Mouse (Mus musculus) heart, embryonic 16.5 days (tissue): ENCODE measurements around the gene Shroom3. TPM values are rescaled to one million over a fixed set of nuclear protein-coding genes. Genes with fewer than 3 reads are reported as not detected.

Experiments used
- ATAC-seq: fragments of 200-750 bp; cut with Nextera tagmentation; replicated peaks from 2 replicates; pipeline ENCODE4 v1.8.0; 2017; ENCODE audit warnings: moderate number of reproducible peaks; ENCODE audit not compliant: insufficient read depth, low FRiP score; ENCODE audit errors: extremely low read depth
- H3K27ac ChIP-seq: fragments of 300-500 bp; sonication (generic); 2 replicates; pipeline ENCODE4 v1.5.1; 2014; ENCODE audit warnings: mild to moderate bottlenecking, low read length, control low read depth, moderate library complexity
- H3K27me3 ChIP-seq: fragments of 300-500 bp; sonication (generic); 2 replicates; pipeline ENCODE4 v1.6.1; 2014; ENCODE audit warnings: low read length, mixed read lengths; ENCODE audit not compliant: control insufficient read depth, insufficient read depth
- H3K36me3 ChIP-seq: fragments of 300-500 bp; sonication (generic); 2 replicates; pipeline ENCODE4 v1.6.1; 2014; ENCODE audit not compliant: control insufficient read depth, insufficient read depth
- H3K4me1 ChIP-seq: fragments of 300-500 bp; sonication (generic); 2 replicates; pipeline ENCODE4 v1.6.1; 2014; ENCODE audit warnings: low read length, mixed read lengths; ENCODE audit not compliant: control insufficient read depth, insufficient read depth
- H3K4me2 ChIP-seq: fragments of 300-500 bp; sonication (generic); 2 replicates; pipeline ENCODE4 v1.6.1; 2014; ENCODE audit warnings: low read depth, mild to moderate bottlenecking, control low read depth, low read length
- H3K4me3 ChIP-seq: fragments of 300-500 bp; sonication (generic); 2 replicates; pipeline ENCODE4 v1.5.1; 2014; ENCODE audit warnings: mild to moderate bottlenecking, control low read depth, low read length
- H3K9ac ChIP-seq: fragments of 300-500 bp; sonication (generic); 2 replicates; pipeline ENCODE4 v1.6.1; 2014; ENCODE audit warnings: low read length, control low read depth
- H3K9me3 ChIP-seq: fragments of 300-500 bp; sonication (generic); replicated peaks from 2 replicates; pipeline ENCODE4 v1.6.1; 2016; ENCODE audit warnings: low read length; ENCODE audit not compliant: control insufficient read depth
- WGBS: fragments of 180-500 bp; shearing (Covaris S2); extraction: QIAGEN DNeasy Blood & Tissue Kit; methylation state at CpG from one replicate; pipeline ENCODE4 v1.1.7; 2014; 5-methylcytosine and 5-hydroxymethylcytosine counted together
- polyA plus RNA-seq: library from polyadenylated mRNA; unstranded; fragments of >200 nt; fragmentation: Nextera tagmentation; extraction: Ambion mirVana; gene quantifications from 2 replicates; pipeline ENCODE4 v1.2.1, GENCODE M21; 2015

Shroom3 gene
- polyA plus RNA-seq, 1 experiment from 2014 or later: 11.7 TPM

- Histone ChIP-seq H3K27ac (peak overlapping the region; percentile 91), H3K4me3 (no peak overlapping the region), H3K9me3 (no peaks in the 10 kb centered on the region), H3K36me3 (no peaks in the 10 kb centered on the region), H3K4me1 (peaks cover 18% of the 10 kb centered on the region), H3K9ac (no peak overlapping the region), H3K27me3 (no peaks in the 10 kb centered on the region), H3K4me2 (no peak overlapping the region)
- no peak for ATAC-seq
- 51% methylated on average over 5 of the region's 5 CpGs for WGBS
These were observed 315.3 kb downstream of the Shroom3 start for GRCm38 (mm10) chr5:92998494-92999016.

GRCm38 (mm10) chr5:93000060-93000459, 316.8 kb downstream of the Shroom3 start:
- WGBS: 54% methylated on average over 6 of the region's 6 CpGs
- ATAC-seq: no peak
- H3K9me3 ChIP-seq: no peaks in the 10 kb centered on the region

DNA sequence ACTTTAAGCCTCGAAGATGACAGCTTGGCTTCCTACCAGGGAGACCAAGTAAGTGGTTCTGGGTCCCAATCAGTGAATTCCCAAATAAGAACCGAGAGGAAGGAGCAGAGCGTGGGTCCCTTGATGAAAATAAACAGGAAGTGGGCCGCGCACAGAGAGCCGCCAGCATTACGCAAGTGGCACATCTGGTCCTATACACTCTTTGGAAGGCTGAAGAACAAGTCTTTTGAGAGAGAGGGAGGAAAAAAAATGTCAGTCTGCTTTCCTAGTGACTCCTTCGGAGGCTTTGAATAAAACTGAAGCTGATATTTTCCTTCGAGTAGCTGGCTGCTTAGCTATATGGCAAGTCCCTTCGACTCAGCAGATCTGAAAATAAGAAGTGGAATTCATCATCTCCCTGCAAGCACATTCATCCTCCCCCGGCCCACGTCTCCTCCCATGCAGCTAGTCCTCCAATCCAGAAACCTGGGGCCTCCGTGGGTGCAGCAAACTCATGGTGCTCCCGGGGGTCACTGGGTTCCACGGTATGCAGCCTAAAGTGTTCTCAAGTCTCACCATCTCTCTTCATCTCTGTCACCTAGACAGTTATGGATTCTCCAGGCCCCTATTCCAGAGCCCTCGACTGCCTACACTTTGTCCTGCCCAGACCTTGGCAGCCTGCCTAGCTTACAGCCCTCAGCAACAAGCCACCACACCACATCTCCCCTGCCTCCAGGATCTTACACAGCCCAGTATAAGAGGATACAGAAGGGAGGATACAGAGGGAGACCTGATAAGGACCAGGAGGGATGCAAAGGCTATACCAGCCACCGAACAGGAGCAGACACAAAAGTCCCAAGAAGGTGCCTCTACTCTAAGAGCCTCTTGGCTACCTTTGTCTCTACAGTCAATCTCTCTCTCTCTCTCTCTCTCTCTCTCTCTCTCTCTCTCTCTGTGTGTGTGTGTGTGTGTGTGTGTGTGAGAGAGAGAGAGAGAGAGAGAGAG, 317.8 kb downstream of the Shroom3 start:
- H3K36me3 ChIP-seq: no peaks in the 10 kb centered on the region
- H3K4me2 ChIP-seq: 0 out of 2 replicates have a peak overlapping the region, but pooled peaks have one; percentile 0
- peak; percentile 33 for ATAC-seq
- H3K27me3 ChIP-seq: no peaks in the 10 kb centered on the region
- peak overlapping the region; percentile 84 for H3K27ac ChIP-seq
- WGBS: 31% methylated on average over 17 of the region's 17 CpGs
- no peaks in the 10 kb centered on the region for H3K9me3 ChIP-seq
- H3K9ac ChIP-seq: no peak overlapping the region
- no peak overlapping the region for H3K4me3 ChIP-seq
- H3K4me1 ChIP-seq: peaks cover 25% of the 10 kb centered on the region

More at GRCm38 (mm10) chr5:93000060-93000459, 316.8 kb downstream of the Shroom3 start:
- Histone ChIP-seq H3K27me3 (no peaks in the 10 kb centered on the region), H3K4me3 (no peak overlapping the region), H3K9ac (no peak overlapping the region), H3K4me1 (peaks cover 18% of the 10 kb centered on the region), H3K4me2 (no peak overlapping the region), H3K36me3 (no peaks in the 10 kb centered on the region), H3K27ac (peak overlapping the region; percentile 84)

- 91% methylated on average over 2 of the region's 2 CpGs for WGBS
- no peak for ATAC-seq
- H3K4me1 ChIP-seq: peaks cover 22% of the 10 kb centered on the region
- no peaks in the 10 kb centered on the region for H3K27me3 ChIP-seq
- H3K4me2 ChIP-seq: no peak overlapping the region
- no peak overlapping the region for H3K9ac ChIP-seq
- no peaks in the 10 kb centered on the region for H3K9me3 ChIP-seq
- H3K36me3 ChIP-seq: no peaks in the 10 kb centered on the region
- H3K4me3 ChIP-seq: no peak overlapping the region
- H3K27ac ChIP-seq: no peak overlapping the region
These were observed 319.4 kb downstream of the Shroom3 start for GRCm38 (mm10) chr5:93002615-93003014.

DNA sequence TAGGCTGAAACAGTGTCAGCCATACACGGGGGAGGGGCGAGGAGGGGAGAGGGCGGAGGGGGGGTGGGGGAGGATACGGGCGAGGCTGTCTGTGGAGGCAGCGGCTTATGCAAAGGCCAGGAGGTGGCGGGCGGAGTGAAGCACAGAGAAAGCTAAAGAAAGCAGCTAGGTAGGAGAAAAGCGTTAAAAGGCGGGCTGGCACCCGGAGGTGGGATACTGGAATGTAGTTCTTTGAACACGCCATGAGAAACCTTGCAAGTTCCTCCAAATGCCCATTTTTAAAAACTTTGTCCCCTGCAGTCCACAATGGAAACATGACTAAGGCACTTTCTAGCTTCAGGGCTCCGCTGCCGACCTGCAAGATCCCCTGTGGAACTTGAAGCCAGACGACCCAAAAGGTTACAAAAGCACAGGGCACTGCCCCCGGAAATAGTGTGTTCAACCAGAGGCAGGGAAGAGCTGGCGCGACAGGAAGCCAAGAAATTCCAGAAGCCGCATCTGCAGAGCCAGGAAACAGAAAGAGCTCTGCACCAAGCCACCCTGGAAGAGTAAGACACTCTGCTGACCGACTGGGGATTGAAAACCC, 322.1 kb downstream of the Shroom3 start:
- ATAC-seq: peak; percentile 38; the same call in 1 of the 2 replicates
- Histone ChIP-seq H3K27me3 (no peaks in the 10 kb centered on the region), H3K4me1 (peaks cover 18% of the 10 kb centered on the region)

GRCm38 (mm10) chr5:93005815-93006341, 322.6 kb downstream of the Shroom3 start:
- Histone ChIP-seq H3K4me2 (peak overlapping the region; percentile 60), H3K4me3 (peak overlapping the region; percentile 40), H3K9ac (peak overlapping the region; percentile 52), H3K36me3 (no peaks in the 10 kb centered on the region), H3K27me3 (no peaks in the 10 kb centered on the region), H3K27ac (peak overlapping the region; percentile 64), H3K4me1 (peaks cover 15% of the 10 kb centered on the region), H3K9me3 (no peaks in the 10 kb centered on the region)
- peak; percentile 26; the same call in 1 of the 2 replicates for ATAC-seq
- 38% methylated on average over 14 of the region's 14 CpGs for whole genome bisulfite sequencing

More for the DNA sequence above, 322.1 kb downstream of the Shroom3 start:
- no peaks in the 10 kb centered on the region for H3K9me3 ChIP-seq
- H3K27ac ChIP-seq: peak overlapping the region; percentile 64
- peak overlapping the region; percentile 60 for H3K4me2 ChIP-seq
- H3K4me3 ChIP-seq: peak overlapping the region; percentile 40
- WGBS: 10% methylated on average over 20 of the region's 20 CpGs
- H3K9ac ChIP-seq: peak overlapping the region; percentile 52
- no peaks in the 10 kb centered on the region for H3K36me3 ChIP-seq

GRCm38 (mm10) chr5:93008256-93008655, 325.0 kb downstream of the Shroom3 start:
- H3K27me3 ChIP-seq: no peaks in the 10 kb centered on the region
- no peak overlapping the region for H3K4me2 ChIP-seq
- H3K4me1 ChIP-seq: peaks cover 9% of the 10 kb centered on the region; the same call in 1 of the 2 replicates
- H3K36me3 ChIP-seq: no peaks in the 10 kb centered on the region
- H3K4me3 ChIP-seq: no peak overlapping the region
- no peak overlapping the region for H3K27ac ChIP-seq
- no peak for ATAC-seq
- no peak overlapping the region for H3K9ac ChIP-seq
- WGBS: 89% methylated on average over 9 of the region's 9 CpGs
- no peaks in the 10 kb centered on the region for H3K9me3 ChIP-seq
